9 mouse cellular contexts compared by ENCODE assay signal in the genomic region with DNA sequence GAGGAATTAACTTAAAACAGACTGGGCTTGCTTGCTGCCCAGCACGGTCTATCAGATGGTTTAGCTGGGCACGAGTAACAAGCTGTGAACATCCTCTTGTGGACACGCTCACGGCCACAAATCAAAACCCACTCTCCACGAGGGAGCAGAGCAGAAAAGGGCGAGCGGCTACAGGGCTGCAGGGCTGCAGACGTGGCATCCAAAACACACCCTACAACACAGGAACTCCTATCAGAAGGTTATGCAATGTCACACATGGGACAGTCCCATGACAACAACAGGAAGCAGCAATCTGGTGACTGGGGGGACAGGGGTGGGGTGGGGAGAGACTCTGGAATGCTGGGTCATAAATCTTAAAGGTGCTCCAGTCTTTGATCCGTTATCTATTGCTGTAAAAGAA. TPM values are rescaled to one million over a fixed set of nuclear protein-coding genes. Genes with fewer than 3 reads are reported as not detected.
DNase-seq lines count a peak whose midpoint lies in the region; ATAC-seq and TF ChIP-seq lines count a peak whose summit lies in the region.
"Had no signal": no experiment of that assay in that cellular context is flagged by ENCODE, and none has a peak within 500 bp of the region (broad histone marks: within the 10 kb centered on the region; RNA-seq: fewer than 3 reads in every experiment).

No protein-coding gene starts in this region.

- no peaks in the 10 kb centered on the region for H3K79me2 ChIP-seq in liver, adult 2 months (ENCODE audit: control insufficient read depth, insufficient read depth, low read length)

- peak overlapping the region; percentile 21; the same call in 1 of the 2 replicates for H3K9ac ChIP-seq in liver, adult 2 months (ENCODE audit: low read depth, low read length)
- 0 out of 2 replicates have a peak overlapping the region, but pooled peaks have one; percentile 6 for H3K9ac ChIP-seq in heart, postnatal 0 days (replicated peaks; ENCODE audit: low read depth, low read length)
- no peak overlapping the region for H3K9ac ChIP-seq in limb, embryonic 15.5 days
- H3K9ac ChIP-seq in neural tube, embryonic 13.5 days: no peak overlapping the region
- H3K9ac ChIP-seq: stomach, embryonic 15.5 days had no signal

- H3K4me1 ChIP-seq in liver, adult 2 months (ENCODE audit: control insufficient read depth, insufficient read depth, low read length): no peaks in the 10 kb centered on the region
- peaks cover 4% of the 10 kb centered on the region; the same call in 1 of the 2 replicates for H3K4me1 ChIP-seq in heart, postnatal 0 days (ENCODE audit: control insufficient read depth, insufficient read depth)
- H3K4me1 ChIP-seq in limb, embryonic 15.5 days: peaks cover 10% of the 10 kb centered on the region
- peaks cover 34% of the 10 kb centered on the region for H3K4me1 ChIP-seq in neural tube, embryonic 13.5 days (replicated peaks)

- peak overlapping the region; percentile 70 for H3K27ac ChIP-seq in liver, adult 2 months (replicated peaks; ENCODE audit: insufficient read depth, low read depth, low read length)
- peak overlapping the region; percentile 52 for H3K27ac ChIP-seq in heart, postnatal 0 days (ENCODE audit: low read depth)
- peak overlapping the region; percentile 43; the same call in 1 of the 2 replicates for H3K27ac ChIP-seq in limb, embryonic 15.5 days
- peak overlapping the region; percentile 33; the same call in 1 of the 2 replicates for H3K27ac ChIP-seq in neural tube, embryonic 13.5 days (replicated peaks)
- H3K27ac ChIP-seq: stomach, embryonic 15.5 days had no signal

- WGBS in liver, adult 2 months: 50% methylated on average over 9 of the region's 9 CpGs
- WGBS in heart, postnatal 0 days: 35% methylated on average over 9 of the region's 9 CpGs
- 10% methylated on average over 9 of the region's 9 CpGs for WGBS in limb, embryonic 15.5 days
- WGBS in neural tube, embryonic 13.5 days: 45% methylated on average over 9 of the region's 9 CpGs

- peak; percentile 82; the same call in 1 of the 2 replicates for TF ChIP-seq EP300 in heart, postnatal 0 days (IDR thresholded peaks at IDR 0.05; ENCODE audit: low read depth)

- H3K36me3 ChIP-seq in liver, adult 2 months (ENCODE audit: control insufficient read depth, insufficient read depth, low read length): no peaks in the 10 kb centered on the region
- H3K36me3 ChIP-seq in heart, postnatal 0 days (replicated peaks; ENCODE audit: control insufficient read depth, insufficient read depth, low read length): no peaks in the 10 kb centered on the region
- no peaks in the 10 kb centered on the region for H3K36me3 ChIP-seq in limb, embryonic 15.5 days
- no peaks in the 10 kb centered on the region for H3K36me3 ChIP-seq in neural tube, embryonic 13.5 days
- H3K36me3 ChIP-seq: stomach, embryonic 15.5 days had no signal

- no peak overlapping the region for H3K4me3 ChIP-seq in liver, adult 2 months (ENCODE audit: insufficient read depth, low read depth, low read length)
- no peak overlapping the region for H3K4me3 ChIP-seq in heart, postnatal 0 days (ENCODE audit: low read depth, low read length)
- no peak overlapping the region for H3K4me3 ChIP-seq in limb, embryonic 15.5 days
- H3K4me3 ChIP-seq in neural tube, embryonic 13.5 days: no peak overlapping the region
- H3K4me3 ChIP-seq: stomach, embryonic 15.5 days had no signal

- no peak for TF ChIP-seq CTCF in liver, adult 2 months (IDR thresholded peaks at IDR 0.05; ENCODE audit: low read depth, low read length)
- TF ChIP-seq CTCF in heart, postnatal 0 days (IDR thresholded peaks at IDR 0.05; ENCODE audit: low read depth): no peak

- peak; percentile 67; the same call in 1 of the 2 replicates for ATAC-seq in heart, postnatal 0 days (ENCODE audit: insufficient read depth, low read depth)
- no peak for ATAC-seq in limb, embryonic 15.5 days (ENCODE audit: insufficient number of reproducible peaks, low FRiP score, low TSS enrichment, low read depth)
- ATAC-seq in neural tube, embryonic 13.5 days (ENCODE audit: low read depth): no peak

- DNase-seq in liver, adult 2 months (ENCODE audit: extremely low read depth, low read depth, low spot score): peak; percentile 44
- DNase-seq in liver: no peak
- peak; percentile 67 for DNase-seq in heart, postnatal 0 days (ENCODE audit: low spot score)
- no peak for DNase-seq in frontal cortex, postnatal 14 days (ENCODE audit: low spot score in 2 of 2)
- DNase-seq in embryo, embryonic 11 days: no peak
- DNase-seq in thymus, postnatal 10 days (ENCODE audit: low spot score in 2 of 2): no peak

- H3K9me3 ChIP-seq in heart, postnatal 0 days (replicated peaks; ENCODE audit: control insufficient read depth, low read length): no peaks in the 10 kb centered on the region
- H3K9me3 ChIP-seq in limb, embryonic 15.5 days: no peaks in the 10 kb centered on the region
- H3K9me3 ChIP-seq in neural tube, embryonic 13.5 days: no peaks in the 10 kb centered on the region
- H3K9me3 ChIP-seq: stomach, embryonic 15.5 days had no signal

- no peaks in the 10 kb centered on the region for H3K27me3 ChIP-seq in liver, adult 2 months (ENCODE audit: control insufficient read depth, insufficient read depth, low read length)
- H3K27me3 ChIP-seq in heart, postnatal 0 days (ENCODE audit: control insufficient read depth, insufficient read depth, low read length): no peaks in the 10 kb centered on the region
- H3K27me3 ChIP-seq in limb, embryonic 15.5 days: no peaks in the 10 kb centered on the region
- H3K27me3 ChIP-seq in neural tube, embryonic 13.5 days: no peaks in the 10 kb centered on the region
- H3K27me3 ChIP-seq: stomach, embryonic 15.5 days had no signal

- no peak overlapping the region for H3K4me2 ChIP-seq in heart, postnatal 0 days (ENCODE audit: low read depth, low read length)
- H3K4me2 ChIP-seq in limb, embryonic 15.5 days: no peak overlapping the region
- H3K4me2 ChIP-seq in neural tube, embryonic 13.5 days: no peak overlapping the region
- H3K4me2 ChIP-seq: stomach, embryonic 15.5 days had no signal

- no peak for TF ChIP-seq POLR2A in liver, adult 2 months (IDR thresholded peaks at IDR 0.05; ENCODE audit: extremely low read depth, insufficient read depth, low read length)

RNA-seq across cellular contexts. Expression of a gene that starts 10.1 kb away (rescaled TPM):
- 11.8 and 14.0 TPM in 2 replicates for total RNA-seq in liver, adult 2 months (2014; rRNA removed)
- polyA plus RNA-seq in liver, adult 2 months (2012; rRNA removed): 12.0 and 13.6 TPM in 2 replicates
- total RNA-seq in heart, postnatal 0 days (2014; rRNA removed; ENCODE audit: low replicate concordance): 78.2 and 93.4 TPM in 2 replicates
- polyA plus RNA-seq in heart, postnatal 0 days (2015; fragmentation: Nextera tagmentation; extraction: Ambion mirVana): 40.0 and 46.6 TPM in 2 replicates
- 98.4 and 105 TPM in 2 replicates for polyA plus RNA-seq in limb, embryonic 15.5 days (2015; fragmentation: Nextera tagmentation; extraction: Ambion mirVana)
- 183 and 200 TPM in 2 replicates for polyA plus RNA-seq in neural tube, embryonic 13.5 days (2015; fragmentation: Nextera tagmentation; extraction: Ambion mirVana)

Comparison
In these comparisons a context has a peak if more than half of its experiments do, and no peak if none do; other contexts are left out.
1. DNase-seq: peak in liver, adult 2 months (single experiment) and heart, postnatal 0 days (single experiment); none in liver (single experiment), frontal cortex, postnatal 14 days (0 of 2), embryo, embryonic 11 days (single experiment) and thymus, postnatal 10 days (0 of 2).
2. H3K9ac ChIP-seq: peak in liver, adult 2 months (single experiment) and heart, postnatal 0 days (single experiment); none in limb, embryonic 15.5 days (single experiment) and neural tube, embryonic 13.5 days (single experiment).
3. Peak in every context shown above with its lines, with median percentiles within 50 percentile points of each other: H3K27ac ChIP-seq.